Mouse (Mus musculus): ENCODE results near the gene Gm9195. TPM values are rescaled to one million over a fixed set of nuclear protein-coding genes. Genes with fewer than 3 reads are reported as not detected.
A peak's percentile ranks its signal among the peaks of the same experiment; 100 is the strongest.

Gene Gm9195
- polyA plus RNA-seq, 1 experiment, result not detected

DNA sequence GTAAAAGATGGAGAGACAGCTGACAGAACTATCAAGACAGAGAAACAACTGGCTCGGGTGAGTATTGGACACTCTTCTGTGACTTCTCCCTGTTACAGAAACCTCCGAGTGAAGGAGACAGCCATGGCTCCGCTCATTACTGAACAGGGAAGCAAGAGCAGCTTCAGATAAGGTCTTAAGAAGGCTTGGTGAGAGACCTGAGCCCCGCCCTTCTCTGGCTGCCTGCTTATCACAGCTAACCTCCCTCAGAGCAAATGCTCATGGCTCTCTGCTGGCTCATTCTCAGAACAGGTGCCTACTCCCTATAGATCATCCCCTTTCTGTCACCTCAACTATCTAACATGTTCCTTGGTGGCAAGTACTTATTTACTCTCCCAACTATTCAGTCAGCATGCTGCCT lies 23.2 kb downstream of the Gm9195 start:
- DNase-seq, result no peak
- WGBS, result 76% methylated on average over 4 of the region's 4 CpGs

GRCm38 (mm10) chr14:72466384-72466783 lies 25.3 kb downstream of the Gm9195 start:
- Histone ChIP-seq H3K4me3 (replicated peaks; ENCODE audit: insufficient read depth, low read depth, low read length) (no peak overlapping the region), H3K27me3 (ENCODE audit: control insufficient read depth, insufficient read depth, low read length) (no peaks in the 10 kb centered on the region), H3K4me1 (ENCODE audit: control insufficient read depth, insufficient read depth, low read length) (no peaks in the 10 kb centered on the region), H3K27ac (ENCODE audit: insufficient read depth, low read length) (no peak overlapping the region)
- WGBS, result 78% methylated on average over 3 of the region's 3 CpGs
- no peak for DNase-seq
- TF ChIP-seq CTCF (IDR thresholded peaks at IDR 0.05; ENCODE audit: borderline replicate concordance, insufficient read depth, low read depth, low read length), result no peak
- TF ChIP-seq POLR2A (IDR thresholded peaks at IDR 0.05; ENCODE audit: borderline replicate concordance, insufficient read depth, low read length), result no peak

More for the DNA sequence above, 23.2 kb downstream of the Gm9195 start:
- no peak overlapping the region for H3K27ac ChIP-seq (ENCODE audit: insufficient read depth, low read length)
- TF ChIP-seq CTCF (IDR thresholded peaks at IDR 0.05; ENCODE audit: borderline replicate concordance, insufficient read depth, low read depth, low read length) (no peak), POLR2A (IDR thresholded peaks at IDR 0.05; ENCODE audit: borderline replicate concordance, insufficient read depth, low read length) (no peak)
- no peaks in the 10 kb centered on the region for H3K27me3 ChIP-seq (ENCODE audit: control insufficient read depth, insufficient read depth, low read length)
- no peak overlapping the region for H3K4me3 ChIP-seq (replicated peaks; ENCODE audit: insufficient read depth, low read depth, low read length)
- no peaks in the 10 kb centered on the region for H3K4me1 ChIP-seq (ENCODE audit: control insufficient read depth, insufficient read depth, low read length)

- TF ChIP-seq CTCF (IDR thresholded peaks at IDR 0.05; ENCODE audit: borderline replicate concordance, insufficient read depth, low read depth, low read length), result no peak
- TF ChIP-seq POLR2A (IDR thresholded peaks at IDR 0.05; ENCODE audit: borderline replicate concordance, insufficient read depth, low read length), result no peak
- no peaks in the 10 kb centered on the region for H3K27me3 ChIP-seq (ENCODE audit: control insufficient read depth, insufficient read depth, low read length)
- WGBS, result 52% methylated on average over 1 of the region's 1 CpGs
- H3K4me1 ChIP-seq (ENCODE audit: control insufficient read depth, insufficient read depth, low read length), result no peaks in the 10 kb centered on the region
- H3K27ac ChIP-seq (ENCODE audit: insufficient read depth, low read length), result no peak overlapping the region
- no peak overlapping the region for H3K4me3 ChIP-seq (replicated peaks; ENCODE audit: insufficient read depth, low read depth, low read length)
- DNase-seq, result no peak
Measured at GRCm38 (mm10) chr14:72461591-72461990, 30.0 kb downstream of the Gm9195 start.

DNA sequence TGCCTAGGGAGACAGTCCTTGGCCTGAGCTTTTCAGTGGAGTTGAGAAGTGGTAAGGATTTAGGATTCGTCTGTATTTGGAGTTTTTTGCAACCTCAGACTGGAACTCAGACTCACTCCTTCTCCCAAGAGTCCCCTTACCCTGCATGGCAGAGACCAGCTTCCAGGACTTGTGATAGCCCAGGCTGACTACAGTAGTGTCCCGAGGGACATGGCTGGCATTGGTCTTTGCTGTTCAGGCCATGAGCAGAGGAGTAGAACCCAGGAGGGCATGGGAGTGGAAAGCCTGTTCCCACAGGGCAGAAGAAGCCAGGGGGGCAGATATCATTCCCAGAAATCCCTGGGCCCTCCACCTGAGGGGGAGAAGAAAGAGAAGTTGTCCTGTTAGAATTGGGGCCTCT lies 31.3 kb downstream of the Gm9195 start:
- no peak overlapping the region for H3K4me3 ChIP-seq (replicated peaks; ENCODE audit: insufficient read depth, low read depth, low read length)
- TF ChIP-seq POLR2A (IDR thresholded peaks at IDR 0.05; ENCODE audit: borderline replicate concordance, insufficient read depth, low read length) (no peak), CTCF (IDR thresholded peaks at IDR 0.05; ENCODE audit: borderline replicate concordance, insufficient read depth, low read depth, low read length) (no peak)
- no peak overlapping the region for H3K27ac ChIP-seq (ENCODE audit: insufficient read depth, low read length)
- no peaks in the 10 kb centered on the region for H3K4me1 ChIP-seq (ENCODE audit: control insufficient read depth, insufficient read depth, low read length)
- no peaks in the 10 kb centered on the region for H3K27me3 ChIP-seq (ENCODE audit: control insufficient read depth, insufficient read depth, low read length)
- 74% methylated on average over 2 of the region's 2 CpGs for WGBS
- no peak for DNase-seq

DNA sequence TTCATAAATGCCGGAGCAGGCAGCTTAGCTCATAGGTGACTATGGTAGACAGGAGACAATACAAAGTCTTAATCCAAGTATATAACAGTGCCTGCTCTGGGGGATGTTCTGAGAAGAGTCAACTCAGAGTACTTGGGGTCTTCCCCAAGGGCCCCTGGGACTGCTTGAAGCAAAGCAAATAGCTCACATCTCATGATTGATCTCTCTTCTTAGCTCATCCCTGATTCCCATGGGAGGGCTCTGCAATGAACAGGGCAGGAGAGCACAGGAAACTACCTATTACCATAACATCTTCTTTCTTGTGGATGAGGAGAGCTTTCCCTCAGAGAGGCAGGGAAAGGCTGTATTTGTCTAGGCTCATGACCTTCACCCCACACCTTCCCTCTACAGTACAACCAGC lies 32.7 kb downstream of the Gm9195 start:
- TF ChIP-seq POLR2A (IDR thresholded peaks at IDR 0.05; ENCODE audit: borderline replicate concordance, insufficient read depth, low read length) (no peak), CTCF (IDR thresholded peaks at IDR 0.05; ENCODE audit: borderline replicate concordance, insufficient read depth, low read depth, low read length) (no peak)
- WGBS, result 94% methylated on average over 1 of the region's 1 CpGs
- no peak overlapping the region for H3K27ac ChIP-seq (ENCODE audit: insufficient read depth, low read length)
- H3K4me3 ChIP-seq (replicated peaks; ENCODE audit: insufficient read depth, low read depth, low read length), result no peak overlapping the region
- H3K4me1 ChIP-seq (ENCODE audit: control insufficient read depth, insufficient read depth, low read length), result no peaks in the 10 kb centered on the region
- no peaks in the 10 kb centered on the region for H3K27me3 ChIP-seq (ENCODE audit: control insufficient read depth, insufficient read depth, low read length)
- no peak for DNase-seq

GRCm38 (mm10) chr14:72447141-72448091 lies 44.2 kb downstream of the Gm9195 start:
- Histone ChIP-seq H3K27ac (ENCODE audit: insufficient read depth, low read length) (no peak overlapping the region), H3K4me1 (ENCODE audit: control insufficient read depth, insufficient read depth, low read length) (no peaks in the 10 kb centered on the region), H3K27me3 (ENCODE audit: control insufficient read depth, insufficient read depth, low read length) (no peaks in the 10 kb centered on the region), H3K4me3 (replicated peaks; ENCODE audit: insufficient read depth, low read depth, low read length) (no peak overlapping the region)
- 64% methylated on average over 9 of the region's 9 CpGs for WGBS
- TF ChIP-seq POLR2A (IDR thresholded peaks at IDR 0.05; ENCODE audit: borderline replicate concordance, insufficient read depth, low read length) (no peak), CTCF (IDR thresholded peaks at IDR 0.05; ENCODE audit: borderline replicate concordance, insufficient read depth, low read depth, low read length) (peak; percentile 64; the same call in 1 of the 2 replicates)
- peak; percentile 9 to 11 for DNase-seq

GRCm38 (mm10) chr14:72442936-72443335 lies 48.7 kb downstream of the Gm9195 start:
- WGBS, result 76% methylated on average over 11 of the region's 11 CpGs
- no peak for DNase-seq
- no peaks in the 10 kb centered on the region for H3K27me3 ChIP-seq (ENCODE audit: control insufficient read depth, insufficient read depth, low read length)
- no peak for TF ChIP-seq CTCF (IDR thresholded peaks at IDR 0.05; ENCODE audit: borderline replicate concordance, insufficient read depth, low read depth, low read length)
- no peak for TF ChIP-seq POLR2A (IDR thresholded peaks at IDR 0.05; ENCODE audit: borderline replicate concordance, insufficient read depth, low read length)
- no peaks in the 10 kb centered on the region for H3K4me1 ChIP-seq (ENCODE audit: control insufficient read depth, insufficient read depth, low read length)
- H3K27ac ChIP-seq (ENCODE audit: insufficient read depth, low read length), result no peak overlapping the region
- H3K4me3 ChIP-seq (replicated peaks; ENCODE audit: insufficient read depth, low read depth, low read length), result no peak overlapping the region

DNA sequence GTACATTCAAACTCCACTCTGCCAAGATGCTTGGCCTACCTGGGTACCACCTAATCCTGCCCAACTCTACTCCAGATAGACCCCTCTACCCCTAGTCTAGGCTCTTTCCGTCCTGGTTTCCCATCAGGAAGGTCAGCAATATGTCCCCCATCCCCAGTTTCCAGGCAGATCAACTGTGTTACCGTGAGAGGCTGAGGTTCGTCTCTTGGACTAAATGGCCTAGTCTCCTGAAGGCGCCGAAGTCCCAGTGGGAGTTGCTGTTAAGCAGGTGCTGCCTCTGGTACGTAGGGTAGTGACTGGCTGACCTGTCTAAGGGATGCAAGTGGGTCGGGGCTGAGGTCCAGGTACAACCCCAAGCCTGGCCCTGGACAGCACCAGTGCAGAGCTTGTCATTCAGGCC lies 50.7 kb downstream of the Gm9195 start:
- no peak overlapping the region for H3K4me3 ChIP-seq (replicated peaks; ENCODE audit: insufficient read depth, low read depth, low read length)
- TF ChIP-seq CTCF (IDR thresholded peaks at IDR 0.05; ENCODE audit: borderline replicate concordance, insufficient read depth, low read depth, low read length) (no peak), POLR2A (IDR thresholded peaks at IDR 0.05; ENCODE audit: borderline replicate concordance, insufficient read depth, low read length) (no peak)
- WGBS, result 88% methylated on average over 7 of the region's 7 CpGs

More for the DNA sequence above, 50.7 kb downstream of the Gm9195 start:
- H3K27ac ChIP-seq (ENCODE audit: insufficient read depth, low read length), result no peak overlapping the region
- DNase-seq, result no peak
- H3K27me3 ChIP-seq (ENCODE audit: control insufficient read depth, insufficient read depth, low read length), result no peaks in the 10 kb centered on the region
- H3K4me1 ChIP-seq (ENCODE audit: control insufficient read depth, insufficient read depth, low read length), result no peaks in the 10 kb centered on the region

All from cerebellum, adult 2 months (tissue).